7 mouse cellular contexts compared by ENCODE assay signal in the genomic region with DNA sequence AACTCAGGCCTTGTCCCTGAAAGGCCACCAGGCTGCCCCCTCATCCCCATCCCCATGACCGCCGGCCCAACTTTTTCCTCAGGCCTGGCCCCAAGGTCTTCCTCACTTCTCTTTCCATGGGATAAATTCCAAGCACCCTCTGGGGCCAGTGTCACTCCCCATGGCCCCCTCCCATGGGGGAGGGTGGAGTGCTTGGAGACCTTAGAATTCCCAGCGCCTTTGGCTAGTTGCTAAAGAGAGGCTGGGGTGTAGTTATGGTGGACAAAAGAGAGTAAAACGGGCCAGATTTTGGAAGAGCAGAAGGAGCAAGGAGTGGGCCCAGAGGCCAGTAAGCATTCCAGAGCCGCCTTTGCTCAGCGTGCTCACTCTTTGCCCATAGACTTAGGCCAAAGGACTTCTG. TPM values are rescaled to one million over a fixed set of nuclear protein-coding genes. Genes with fewer than 3 reads are reported as not detected.
DNase-seq lines count a peak whose midpoint lies in the region; ATAC-seq and TF ChIP-seq lines count a peak whose summit lies in the region.

A gene (minus strand): TSS at position 101 of the 400 bp plus-strand sequence.

- 67% methylated on average over 6 of the region's 6 CpGs for WGBS in spleen, adult 2 months
- 36% methylated on average over 6 of the region's 6 CpGs for WGBS in limb, embryonic 14.5 days
- 40% methylated on average over 6 of the region's 6 CpGs for WGBS in stomach, embryonic 16.5 days

- no peak for TF ChIP-seq CTCF in spleen, adult 2 months (IDR thresholded peaks at IDR 0.05; ENCODE audit: extremely low read depth, insufficient read depth, insufficient read length, insufficient replicate concordance)
- no peak for TF ChIP-seq CTCF in embryonic fibroblast, embryonic 13.5 days (IDR thresholded peaks at IDR 0.05; ENCODE audit: borderline replicate concordance, insufficient read depth, low read length)

- H3K4me1 ChIP-seq in spleen, adult 2 months (ENCODE audit: control insufficient read depth, insufficient read depth, insufficient read length) = peaks cover 3% of the 10 kb centered on the region
- peaks cover 17% of the 10 kb centered on the region for H3K4me1 ChIP-seq in embryonic fibroblast, embryonic 13.5 days (ENCODE audit: control insufficient read depth, insufficient read depth, low read length)
- H3K4me1 ChIP-seq in limb, embryonic 14.5 days (ENCODE audit: control insufficient read depth, insufficient read depth, low read length) = peaks cover 32% of the 10 kb centered on the region
- peaks cover 25% of the 10 kb centered on the region for H3K4me1 ChIP-seq in stomach, embryonic 16.5 days (ENCODE audit: control insufficient read depth, insufficient read depth, low read length)

- H3K4me3 ChIP-seq in spleen, adult 2 months (ENCODE audit: extremely low read depth, insufficient read depth, insufficient read length) = peak within 1 kb of the TSS; percentile 70
- peak within 1 kb of the TSS; percentile 74 for H3K4me3 ChIP-seq in embryonic fibroblast, embryonic 13.5 days (ENCODE audit: insufficient read depth, low read length)
- peak within 1 kb of the TSS; percentile 93 for H3K4me3 ChIP-seq in limb, embryonic 14.5 days (replicated peaks; ENCODE audit: low read length)
- peak within 1 kb of the TSS; percentile 78 for H3K4me3 ChIP-seq in stomach, embryonic 16.5 days (replicated peaks; ENCODE audit: low read length)

- H3K27me3 ChIP-seq in spleen, adult 2 months (ENCODE audit: control insufficient read depth, insufficient read depth, low read length) = peaks cover 5% of the 10 kb centered on the region
- no peaks in the 10 kb centered on the region for H3K27me3 ChIP-seq in limb, embryonic 14.5 days (ENCODE audit: control insufficient read depth, insufficient read depth, low read length)
- H3K27me3 ChIP-seq in stomach, embryonic 16.5 days (ENCODE audit: control insufficient read depth, insufficient read depth, low read length) = no peaks in the 10 kb centered on the region

- no peaks in the 10 kb centered on the region for H3K36me3 ChIP-seq in spleen, adult 2 months (ENCODE audit: control insufficient read depth, insufficient read depth, low read length)
- H3K36me3 ChIP-seq in limb, embryonic 14.5 days (ENCODE audit: control insufficient read depth, insufficient read depth, low read length) = peaks cover 23% of the 10 kb centered on the region
- H3K36me3 ChIP-seq in stomach, embryonic 16.5 days (ENCODE audit: control insufficient read depth, insufficient read depth, low read length) = no peaks in the 10 kb centered on the region

- intact Hi-C loops in heart, postnatal 36 days (cut with DNase I) = no loop called here

- no peaks in the 10 kb centered on the region for H3K9me3 ChIP-seq in limb, embryonic 14.5 days (ENCODE audit: control insufficient read depth, low read length)
- H3K9me3 ChIP-seq in stomach, embryonic 16.5 days (replicated peaks; ENCODE audit: control insufficient read depth, low read length) = no peaks in the 10 kb centered on the region

- DNase-seq in spleen, adult 2 months (ENCODE audit: low read depth in 1 of 2, low spot score in 2 of 2) = no peak
- no peak for DNase-seq in spleen, adult 12 weeks (ENCODE audit: low spot score)
- no peak for DNase-seq in heart, postnatal 36 days
- no peak for DNase-seq in limb, embryonic 14.5 days (ENCODE audit: low spot score)
- no peak for DNase-seq in right cerebral cortex, postnatal 25 days

- peak within 1 kb of the TSS; percentile 86 for H3K4me2 ChIP-seq in limb, embryonic 14.5 days (replicated peaks; ENCODE audit: low read depth, low read length, severe bottlenecking)
- peak within 1 kb of the TSS; percentile 93 for H3K4me2 ChIP-seq in stomach, embryonic 16.5 days (ENCODE audit: low read depth, low read length)

- no peak for ATAC-seq in limb, embryonic 14.5 days (ENCODE audit: low FRiP score, low read depth)
- ATAC-seq in stomach, embryonic 16.5 days (ENCODE audit: insufficient read depth, low FRiP score) = no peak

- TF ChIP-seq POLR2A in spleen, adult 2 months (IDR thresholded peaks at IDR 0.05; ENCODE audit: low read depth, low read length) = no peak
- TF ChIP-seq POLR2A in embryonic fibroblast, embryonic 13.5 days (IDR thresholded peaks at IDR 0.05; ENCODE audit: low read depth, low read length) = no peak
- TF ChIP-seq POLR2A in limb, embryonic 14.5 days (IDR thresholded peaks at IDR 0.05; ENCODE audit: borderline replicate concordance, extremely low read depth, insufficient read depth, insufficient read length) = no peak

- H3K9ac ChIP-seq in limb, embryonic 14.5 days (ENCODE audit: low read depth, low read length, severe bottlenecking) = peak within 1 kb of the TSS; percentile 98
- H3K9ac ChIP-seq in stomach, embryonic 16.5 days (ENCODE audit: low read length) = peak within 1 kb of the TSS; percentile 95

- H3K27ac ChIP-seq in spleen, adult 2 months (ENCODE audit: insufficient read depth, low read length) = peak within 1 kb of the TSS; percentile 77
- peak within 1 kb of the TSS; percentile 82 for H3K27ac ChIP-seq in embryonic fibroblast, embryonic 13.5 days (ENCODE audit: insufficient read depth, low read length)
- peak within 1 kb of the TSS; percentile 96 for H3K27ac ChIP-seq in limb, embryonic 14.5 days (replicated peaks; ENCODE audit: low read depth, low read length)
- peak within 1 kb of the TSS; percentile 90 for H3K27ac ChIP-seq in stomach, embryonic 16.5 days (ENCODE audit: low read length)

RNA-seq across cellular contexts. Expression of the gene that starts here (rescaled TPM):
- polyA plus RNA-seq in spleen, adult 2 months (2012; rRNA removed) = 68.1 and 75.1 TPM in 2 replicates
- 967 and 1,083 TPM in 2 replicates for polyA plus RNA-seq in embryonic fibroblast, embryonic 13.5 days (2011; ENCODE audit: insufficient read length, low read depth, missing spikeins)
- 100 to 1,000 TPM; 118 to 123 TPM for total RNA-seq in heart, postnatal 36 days (2021)
- 175 and 202 TPM in 2 replicates for polyA plus RNA-seq in limb, embryonic 14.5 days (2012; rRNA removed)
- polyA plus RNA-seq in limb, embryonic 14.5 days (2014; fragmentation: Nextera tagmentation; extraction: Ambion mirVana) = 202 and 223 TPM in 2 replicates
- 66.5 and 66.7 TPM in 2 replicates for polyA plus RNA-seq in stomach, embryonic 16.5 days (2015; fragmentation: Nextera tagmentation; extraction: Ambion mirVana)
